31 mouse cellular contexts compared by ENCODE assay signal in genomic region chr11:86462579-86462978, GRCm38 (mm10). TPM values are rescaled to one million over a fixed set of nuclear protein-coding genes. Genes with fewer than 3 reads are reported as not detected.
DNase-seq lines count a peak whose midpoint lies in the region; ATAC-seq and TF ChIP-seq lines count a peak whose summit lies in the region.
"Had no signal": no experiment of that assay in that cellular context is flagged by ENCODE, and none has a peak within 500 bp of the region (broad histone marks: within the 10 kb centered on the region; RNA-seq: fewer than 3 reads in every experiment).

No protein-coding gene starts in this region.

- no peak for ATAC-seq in G1E (ENCODE audit: extremely low read depth, insufficient number of reproducible peaks, low FRiP score, poor library complexity, severe bottlenecking)
- ATAC-seq: forebrain, embryonic 15.5 days; hindbrain, embryonic 16.5 days; intestine, embryonic 15.5 days had no signal

- no peak overlapping the region for H3K4me3 ChIP-seq in G1E (ENCODE audit: low read depth, low read length)
- no peak overlapping the region for H3K4me3 ChIP-seq in embryonic facial prominence, embryonic 10.5 days
- H3K4me3 ChIP-seq: embryonic facial prominence, embryonic 13.5 days; erythroblast, embryonic 14.5 days; forebrain, embryonic 12.5 days; forebrain, embryonic 15.5 days; heart, embryonic 12.5 days; heart, embryonic 15.5 days; hindbrain, embryonic 10.5 days; hindbrain, embryonic 13.5 days; intestine, embryonic 15.5 days had no signal

- H3K27me3 ChIP-seq in G1E (ENCODE audit: insufficient read depth, low read length) = peaks cover 9% of the 10 kb centered on the region
- no peaks in the 10 kb centered on the region for H3K27me3 ChIP-seq in embryonic facial prominence, embryonic 10.5 days (replicated peaks; ENCODE audit: low read depth, poor library complexity, severe bottlenecking)
- H3K27me3 ChIP-seq: CH12.LX; embryonic facial prominence, embryonic 13.5 days; forebrain, embryonic 12.5 days; forebrain, embryonic 15.5 days; heart, embryonic 12.5 days; heart, embryonic 15.5 days; hindbrain, embryonic 13.5 days; intestine, embryonic 15.5 days had no signal

- peak; percentile 47 for TF ChIP-seq CTCF in G1E (IDR thresholded peaks at IDR 0.05; ENCODE audit: low read depth, low read length)

- no peaks in the 10 kb centered on the region; the same call in 1 of the 2 replicates for H3K4me1 ChIP-seq in G1E (ENCODE audit: insufficient read depth, low read depth, low read length)
- 0 out of 2 replicates have a peak, but pooled peaks cover 3% of the 10 kb centered on the region for H3K4me1 ChIP-seq in embryonic facial prominence, embryonic 10.5 days
- H3K4me1 ChIP-seq: embryonic facial prominence, embryonic 13.5 days; forebrain, embryonic 12.5 days; forebrain, embryonic 15.5 days; heart, embryonic 12.5 days; heart, embryonic 15.5 days; hindbrain, embryonic 10.5 days; hindbrain, embryonic 13.5 days; intestine, embryonic 15.5 days had no signal

- H3K27ac ChIP-seq in embryonic facial prominence, embryonic 10.5 days (replicated peaks) = no peak overlapping the region
- H3K27ac ChIP-seq: embryonic facial prominence, embryonic 13.5 days; forebrain, embryonic 12.5 days; forebrain, embryonic 15.5 days; heart, embryonic 15.5 days; hindbrain, embryonic 10.5 days; hindbrain, embryonic 13.5 days; intestine, embryonic 15.5 days had no signal

- no peaks in the 10 kb centered on the region for H3K9me3 ChIP-seq in G1E (replicated peaks)
- H3K9me3 ChIP-seq in embryonic facial prominence, embryonic 10.5 days = no peaks in the 10 kb centered on the region
- H3K9me3 ChIP-seq: embryonic facial prominence, embryonic 13.5 days; forebrain, embryonic 12.5 days; forebrain, embryonic 15.5 days; heart, embryonic 12.5 days; heart, embryonic 15.5 days; hindbrain, embryonic 10.5 days; hindbrain, embryonic 13.5 days; intestine, embryonic 15.5 days had no signal

- H3K36me3 ChIP-seq in G1E (replicated peaks) = no peaks in the 10 kb centered on the region
- H3K36me3 ChIP-seq in embryonic facial prominence, embryonic 10.5 days (replicated peaks) = no peaks in the 10 kb centered on the region
- H3K36me3 ChIP-seq: embryonic facial prominence, embryonic 13.5 days; forebrain, embryonic 12.5 days; forebrain, embryonic 15.5 days; heart, embryonic 12.5 days; heart, embryonic 15.5 days; hindbrain, embryonic 10.5 days; hindbrain, embryonic 13.5 days; intestine, embryonic 15.5 days had no signal

- DNase-seq in retina, embryonic 14.5 days (ENCODE audit: low spot score) = peak; percentile 58
- DNase-seq in retina, postnatal 1 day = no peak
- DNase-seq in G1E (ENCODE audit: low spot score) = no peak
- peak; percentile 50 for DNase-seq in NIH3T3 (ENCODE audit: low read depth)
- DNase-seq in ZHBTc4 (ENCODE audit: low read depth, low spot score) = peak; percentile 77
- DNase-seq in urinary bladder, adult 18-20 months (ENCODE audit: low spot score in 2 of 2) = no peak
- no peak for DNase-seq in embryonic facial prominence, embryonic 10.5 days (ENCODE audit: low spot score)
- DNase-seq in yolk sac, embryonic 10.5 days (ENCODE audit: low spot score) = no peak
- DNase-seq: adrenal gland, adult 8-10 months; adrenal gland, postnatal 25 days; B cell, adult 2 months; cerebellum, adult 11-12 months; cerebellum, adult 8-10 months; cerebellum, postnatal 10 days; cerebellum, postnatal 36 days; gastrocnemius, postnatal 25 days; heart, adult 18-20 months; heart, postnatal 10 days; heart, postnatal 36 days; kidney, adult 2 months had no signal

RNA-seq across cellular contexts. Expression of gene Rnft1, which starts 21.9 kb away (rescaled TPM):
- total RNA-seq in G1E (2014; fragmentation: Nextera tagmentation) (18.7 and 21.9 TPM in 2 replicates), G1E (2017) (18.8 and 20.5 TPM in 2 replicates)
- 4.4 and 7.3 TPM in 2 replicates for polyA plus RNA-seq in G1E (2012)
- polyA plus RNA-seq in embryonic facial prominence, embryonic 10.5 days (2016; fragmentation: Nextera tagmentation; extraction: Ambion mirVana) = 23.2 and 27.0 TPM in 2 replicates

Comparison
In these comparisons a context has a peak if more than half of its experiments do, and no peak if none do; other contexts are left out.
1. DNase-seq: peak in retina, embryonic 14.5 days (single experiment), NIH3T3 (single experiment) and ZHBTc4 (single experiment); none in retina, postnatal 1 day (single experiment), G1E (single experiment), urinary bladder, adult 18-20 months (0 of 2), embryonic facial prominence, embryonic 10.5 days (single experiment) and yolk sac, embryonic 10.5 days (single experiment).